Mouse (Mus musculus) heart, postnatal 0 days (tissue): Measurements from ENCODE around the gene Fxyd2.

Experiments used
- CTCF ChIP-seq: IDR thresholded peaks from 2 replicates; pipeline ENCODE4 v1.5.1; 2016; ENCODE audit warnings: antibody characterized with exemption, control low read depth, low read depth
- EP300 ChIP-seq: IDR thresholded peaks from 2 replicates; pipeline ENCODE4 v1.6.1; 2016; ENCODE audit warnings: antibody characterized with exemption, low read depth

- TF ChIP-seq CTCF (no peak), EP300 (no peak)
Observed at GRCm38 (mm10) chr9:45430698-45430959, 31.2 kb downstream of the Fxyd2 start.
